Mouse (Mus musculus): Measurements from ENCODE around the gene Plagl2.

The Plagl2 gene

GRCm38 (mm10) chr2:153239021-153239859 is 2.0 kb downstream of the Plagl2 start:
- no peak for DNase-seq

GRCm38 (mm10) chr2:153238406-153238805 is 2.8 kb downstream of the Plagl2 start:
- no peak for DNase-seq

GRCm38 (mm10) chr2:153237891-153238290 is 3.3 kb downstream of the Plagl2 start:
- no peak for DNase-seq

- no peak for DNase-seq
Measured at GRCm38 (mm10) chr2:153237193-153237592, 4.0 kb downstream of the Plagl2 start.

- no peak for DNase-seq
Measured at GRCm38 (mm10) chr2:153228523-153228922, 12.7 kb downstream of the Plagl2 start.

- DNase-seq: no peak
Measured at GRCm38 (mm10) chr2:153227959-153228358, 13.3 kb downstream of the Plagl2 start.

GRCm38 (mm10) chr2:153225595-153225953 is 15.7 kb downstream of the Plagl2 start:
- no peak for DNase-seq

- DNase-seq: peak; percentile 42 to 60
Measured at GRCm38 (mm10) chr2:153224946-153225594, 16.2 kb downstream of the Plagl2 start, which contains the start of gene Tspyl3. Gene Tspyl3 (minus strand): TSS chr2:153225441.

GRCm38 (mm10) chr2:153222566-153222965 is 18.7 kb downstream of the Plagl2 start:
- DNase-seq: no peak

GRCm38 (mm10) chr2:153222130-153222529 is 19.1 kb downstream of the Plagl2 start:
- DNase-seq: no peak

- DNase-seq: no peak
Measured at GRCm38 (mm10) chr2:153221620-153222019, 19.6 kb downstream of the Plagl2 start.

GRCm38 (mm10) chr2:153218516-153218915 is 22.7 kb downstream of the Plagl2 start:
- no peak for DNase-seq

- DNase-seq: no peak
Measured at GRCm38 (mm10) chr2:153217826-153218340, 23.3 kb downstream of the Plagl2 start.

GRCm38 (mm10) chr2:153215421-153215820 is 25.8 kb downstream of the Plagl2 start:
- no peak for DNase-seq

GRCm38 (mm10) chr2:153214771-153215259 is 26.4 kb downstream of the Plagl2 start:
- DNase-seq: peak in 1 of 2 experiments; percentile 36

- DNase-seq: no peak
Measured at GRCm38 (mm10) chr2:153213351-153213750, 27.9 kb downstream of the Plagl2 start.

GRCm38 (mm10) chr2:153211451-153211850 is 29.8 kb downstream of the Plagl2 start:
- no peak for DNase-seq

- no peak for DNase-seq
Measured at GRCm38 (mm10) chr2:153209286-153209685, 31.9 kb downstream of the Plagl2 start.

- no peak for DNase-seq
Measured at GRCm38 (mm10) chr2:153208149-153208548, 33.1 kb downstream of the Plagl2 start.

- DNase-seq: no peak
Measured at GRCm38 (mm10) chr2:153202766-153203165, 38.5 kb downstream of the Plagl2 start.

- DNase-seq: no peak
Measured at GRCm38 (mm10) chr2:153199114-153199513, 42.1 kb downstream of the Plagl2 start.

GRCm38 (mm10) chr2:153198485-153198884 is 42.7 kb downstream of the Plagl2 start:
- no peak for DNase-seq

- no peak for DNase-seq
Measured at GRCm38 (mm10) chr2:153194255-153194654, 47.0 kb downstream of the Plagl2 start.

- DNase-seq: no peak
Measured at GRCm38 (mm10) chr2:153191242-153191641, 50.0 kb downstream of the Plagl2 start.

Measured in spleen, adult 18-20 months (tissue).